Mouse (Mus musculus) urinary bladder, postnatal 0 days (tissue): ENCODE data around the gene Lrrc9. TPM values are rescaled to one million over a fixed set of nuclear protein-coding genes. Genes with fewer than 3 reads are reported as not detected.

ENCODE experiments used
- microRNA-seq: library from miRNA; unstranded; fragments of <30 nt; microRNA quantifications from one replicate; pipeline ENCODE4, GENCODE M21; 2016
- polyA plus RNA-seq: library from polyadenylated mRNA; unstranded; fragments of >200 nt; fragmentation: Nextera tagmentation; extraction: Ambion mirVana; gene quantifications from 2 replicates; pipeline ENCODE4 v1.2.1, GENCODE M21; 2015

Gene Lrrc9
- polyA plus RNA-seq: 0.06 TPM in 1 of 2 replicates, not detected in the other

GRCm38 (mm10) chr12:72441839-72442576 is at the start of gene Lrrc9:
TSS of gene Lrrc9 (plus strand) at chr12:72441866.

GRCm38 (mm10) chr12:72408954-72409353 is 32.7 kb upstream of the Lrrc9 start, which contains the start of gene Rtn1:
TSS of gene Rtn1 (minus strand) at chr12:72409054.

GRCm38 (mm10) chr12:72536021-72536597 is 94.4 kb downstream of the Lrrc9 start, which contains the start of gene Pcnx4:
TSS of gene Pcnx4 (plus strand) at chr12:72536383.

Small RNA genes within 50 kb of the gene (microRNA-seq; reads per million reads assigned to microRNA genes)
- gene Gm44392: not detected

Other genes with a start within 250 kb of the Lrrc9 start
- 2.4 and 2.9 TPM in 2 replicates for gene Rtn1, start 32.8 kb upstream of the Lrrc9 start, polyA plus RNA-seq
- 5.9 and 6.0 TPM in 2 replicates for gene Pcnx4, start 94.5 kb downstream of the Lrrc9 start, polyA plus RNA-seq
- gene Gm4756, start 207.8 kb downstream of the Lrrc9 start, polyA plus RNA-seq: not detected in 2 replicates
- gene Dhrs7, start 223.0 kb downstream of the Lrrc9 start, polyA plus RNA-seq: 45.6 and 54.7 TPM in 2 replicates